Mouse (Mus musculus): ENCODE measurements at regions not wholly inside any gene's neighbourhood (a gene's known extent, or its start where the extent isn't known, plus 50 kb on each side); places are given as distances from the start of the nearest gene placed in this dataset.

- TF ChIP-seq CTCF (IDR thresholded peaks at IDR 0.05; ENCODE audit: extremely low read depth, insufficient read depth, low read length) = no peak
- TF ChIP-seq POLR2A (IDR thresholded peaks at IDR 0.05; ENCODE audit: extremely low read depth, insufficient read depth, low read length) = no peak
Observed at GRCm38 (mm10) chr6:31169343-31169742, 210.5 kb upstream of the Klf14 start.

Measured in cortical plate, adult 2 months (tissue).